Mouse (Mus musculus) liver, adult 2 months (tissue): Measurements from ENCODE around the gene Tead1.

Source experiments
- CTCF ChIP-seq: fragments of 200-500 bp; IDR thresholded peaks from 2 replicates; pipeline ENCODE4 v1.5.1; 2011; ENCODE audit warnings: low read depth, low read length, control low read depth
- POLR2A ChIP-seq: fragments of 200-500 bp; IDR thresholded peaks from 2 replicates; pipeline ENCODE4 v1.6.1; 2011; ENCODE audit warnings: low read length, control low read depth; ENCODE audit not compliant: insufficient read depth; ENCODE audit errors: extremely low read depth

GRCm38 (mm10) chr7:112922801-112923200 lies 243.7 kb downstream of the Tead1 start:
- TF ChIP-seq CTCF (no peak), POLR2A (no peak)
